Mouse (Mus musculus) midbrain, embryonic 13.5 days (tissue): ENCODE measurements at regions not wholly inside any gene's neighbourhood (a gene's known extent, or its start where the extent isn't known, plus 50 kb on each side); places are given as distances from the start of the nearest gene placed in this dataset.

Experiments used
- ATAC-seq: fragments of 200-750 bp; cut with Nextera tagmentation; 2 replicates; pipeline ENCODE4 v1.8.0; 2017; ENCODE audit warnings: mild to moderate bottlenecking, moderate TSS enrichment, moderate library complexity
- H3K27ac ChIP-seq: fragments of 300-500 bp; sonication (generic); 2 replicates; pipeline ENCODE4 v1.5.1; 2015; ENCODE audit warnings: inconsistent platforms, mild to moderate bottlenecking, moderate library complexity
- H3K27me3 ChIP-seq: fragments of 300-500 bp; sonication (generic); 2 replicates; pipeline ENCODE4 v1.6.1; 2015; ENCODE audit warnings: mild to moderate bottlenecking, inconsistent platforms
- H3K36me3 ChIP-seq: fragments of 300-500 bp; sonication (generic); 2 replicates; pipeline ENCODE4 v1.6.1; 2015; ENCODE audit warnings: mild to moderate bottlenecking, inconsistent platforms
- H3K4me1 ChIP-seq: fragments of 300-500 bp; sonication (generic); replicated peaks from 2 replicates; pipeline ENCODE4 v1.6.1; 2015; ENCODE audit warnings: inconsistent platforms
- H3K4me2 ChIP-seq: fragments of 300-500 bp; sonication (generic); replicated peaks from 2 replicates; pipeline ENCODE4 v1.6.1; 2015; ENCODE audit warnings: moderate library complexity, mild to moderate bottlenecking, inconsistent platforms
- H3K4me3 ChIP-seq: fragments of 300-500 bp; sonication (generic); replicated peaks from 2 replicates; pipeline ENCODE4 v1.5.1; 2015; ENCODE audit warnings: mild to moderate bottlenecking, inconsistent platforms
- H3K9ac ChIP-seq: fragments of 300-500 bp; sonication (generic); replicated peaks from 2 replicates; pipeline ENCODE4 v1.6.1; 2015; ENCODE audit warnings: mild to moderate bottlenecking, inconsistent platforms
- H3K9me3 ChIP-seq: fragments of 300-500 bp; sonication (generic); 2 replicates; pipeline ENCODE4 v1.6.1; 2016; ENCODE audit warnings: mild to moderate bottlenecking, inconsistent platforms
- WGBS: fragments of 180-500 bp; shearing (Covaris S2); methylation state at CpG from one replicate; pipeline ENCODE4 v1.1.7; 2015; 5-methylcytosine and 5-hydroxymethylcytosine counted together

- 0 out of 2 replicates have a peak, but pooled peaks cover 5% of the 10 kb centered on the region for H3K4me1 ChIP-seq
- no peaks in the 10 kb centered on the region for H3K36me3 ChIP-seq
- WGBS, result 72% methylated on average over 1 of the region's 1 CpGs
- H3K27ac ChIP-seq, result no peak overlapping the region
- H3K9ac ChIP-seq, result no peak overlapping the region
- no peaks in the 10 kb centered on the region for H3K9me3 ChIP-seq
- no peak for ATAC-seq
- H3K4me2 ChIP-seq, result no peak overlapping the region
- no peak overlapping the region for H3K4me3 ChIP-seq
- H3K27me3 ChIP-seq, result no peaks in the 10 kb centered on the region
Measured at GRCm38 (mm10) chr10:55767571-55767970, 339.1 kb upstream of the Msl3l2 start.

- Histone ChIP-seq H3K9me3 (no peaks in the 10 kb centered on the region), H3K27ac (no peak overlapping the region), H3K4me2 (no peak overlapping the region), H3K4me3 (no peak overlapping the region), H3K27me3 (no peaks in the 10 kb centered on the region), H3K9ac (no peak overlapping the region), H3K4me1 (0 out of 2 replicates have a peak, but pooled peaks cover 5% of the 10 kb centered on the region), H3K36me3 (no peaks in the 10 kb centered on the region)
- ATAC-seq, result peak; percentile 45
- WGBS, result 47% methylated on average over 6 of the region's 6 CpGs
Measured at GRCm38 (mm10) chr10:55769642-55770041, 337.1 kb upstream of the Msl3l2 start.

GRCm38 (mm10) chr10:55782674-55783469, 323.8 kb upstream of the Msl3l2 start:
- no peaks in the 10 kb centered on the region for H3K36me3 ChIP-seq
- no peaks in the 10 kb centered on the region for H3K27me3 ChIP-seq
- no peak overlapping the region for H3K4me2 ChIP-seq
- H3K9ac ChIP-seq, result no peak overlapping the region
- H3K4me3 ChIP-seq, result no peak overlapping the region
- H3K27ac ChIP-seq, result no peak overlapping the region
- WGBS, result 79% methylated on average over 2 of the region's 2 CpGs
- no peak for ATAC-seq
- no peaks in the 10 kb centered on the region for H3K4me1 ChIP-seq
- no peaks in the 10 kb centered on the region for H3K9me3 ChIP-seq

GRCm38 (mm10) chr10:55813966-55814365, 292.8 kb upstream of the Msl3l2 start:
- WGBS, result 86% methylated on average over 2 of the region's 2 CpGs
- H3K4me2 ChIP-seq, result no peak overlapping the region

GRCm38 (mm10) chr10:55851361-55851760, 255.4 kb upstream of the Msl3l2 start:
- 89% methylated on average over 2 of the region's 2 CpGs for WGBS

More at GRCm38 (mm10) chr10:55813966-55814365, 292.8 kb upstream of the Msl3l2 start:
- Histone ChIP-seq H3K36me3 (no peaks in the 10 kb centered on the region), H3K4me1 (no peaks in the 10 kb centered on the region), H3K9ac (no peak overlapping the region), H3K27me3 (no peaks in the 10 kb centered on the region), H3K4me3 (no peak overlapping the region), H3K9me3 (no peaks in the 10 kb centered on the region), H3K27ac (no peak overlapping the region)
- no peak for ATAC-seq

GRCm38 (mm10) chr10:55892606-55893005, 214.1 kb upstream of the Msl3l2 start:
- Histone ChIP-seq H3K4me2 (no peak overlapping the region), H3K27me3 (no peaks in the 10 kb centered on the region), H3K4me1 (no peaks in the 10 kb centered on the region), H3K36me3 (no peaks in the 10 kb centered on the region), H3K9me3 (no peaks in the 10 kb centered on the region), H3K4me3 (no peak overlapping the region), H3K27ac (no peak overlapping the region), H3K9ac (no peak overlapping the region)
- 80% methylated on average over 3 of the region's 3 CpGs for WGBS
- no peak for ATAC-seq

More at GRCm38 (mm10) chr10:55851361-55851760, 255.4 kb upstream of the Msl3l2 start:
- no peaks in the 10 kb centered on the region for H3K27me3 ChIP-seq
- H3K4me3 ChIP-seq, result no peak overlapping the region
- no peaks in the 10 kb centered on the region for H3K36me3 ChIP-seq
- H3K9ac ChIP-seq, result no peak overlapping the region
- H3K9me3 ChIP-seq, result no peaks in the 10 kb centered on the region
- H3K4me1 ChIP-seq, result no peaks in the 10 kb centered on the region
- H3K4me2 ChIP-seq, result no peak overlapping the region
- ATAC-seq, result no peak
- H3K27ac ChIP-seq, result no peak overlapping the region

- ATAC-seq, result no peak
- Histone ChIP-seq H3K9me3 (no peaks in the 10 kb centered on the region), H3K27ac (no peak overlapping the region), H3K9ac (no peak overlapping the region), H3K4me2 (no peak overlapping the region), H3K36me3 (no peaks in the 10 kb centered on the region), H3K4me1 (no peaks in the 10 kb centered on the region), H3K4me3 (no peak overlapping the region), H3K27me3 (no peaks in the 10 kb centered on the region)
- WGBS, result 27% methylated on average over 4 of the region's 4 CpGs
Measured at GRCm38 (mm10) chr10:55929100-55929499, 177.6 kb upstream of the Msl3l2 start.

GRCm38 (mm10) chr10:55933993-55934392, 172.7 kb upstream of the Msl3l2 start:
- ATAC-seq, result no peak
- 48% methylated on average over 2 of the region's 2 CpGs for WGBS
- no peak overlapping the region for H3K27ac ChIP-seq
- H3K9ac ChIP-seq, result no peak overlapping the region
- H3K4me1 ChIP-seq, result no peaks in the 10 kb centered on the region
- no peaks in the 10 kb centered on the region for H3K9me3 ChIP-seq
- no peak overlapping the region for H3K4me3 ChIP-seq
- H3K4me2 ChIP-seq, result no peak overlapping the region
- H3K36me3 ChIP-seq, result no peaks in the 10 kb centered on the region
- no peaks in the 10 kb centered on the region for H3K27me3 ChIP-seq

- H3K4me1 ChIP-seq, result no peaks in the 10 kb centered on the region
- H3K4me3 ChIP-seq, result no peak overlapping the region
- no peaks in the 10 kb centered on the region for H3K27me3 ChIP-seq
- ATAC-seq, result peak; percentile 55; the same call in 1 of the 2 replicates
- H3K36me3 ChIP-seq, result no peaks in the 10 kb centered on the region
- WGBS, result 77% methylated on average over 2 of the region's 2 CpGs
- no peaks in the 10 kb centered on the region for H3K9me3 ChIP-seq
- no peak overlapping the region for H3K9ac ChIP-seq
- no peak overlapping the region for H3K27ac ChIP-seq
- no peak overlapping the region for H3K4me2 ChIP-seq
Measured at GRCm38 (mm10) chr10:55935447-55935846, 171.3 kb upstream of the Msl3l2 start.

- Histone ChIP-seq H3K27ac (no peak overlapping the region), H3K4me3 (no peak overlapping the region), H3K36me3 (no peaks in the 10 kb centered on the region), H3K4me2 (no peak overlapping the region), H3K27me3 (no peaks in the 10 kb centered on the region), H3K9ac (no peak overlapping the region), H3K9me3 (no peaks in the 10 kb centered on the region), H3K4me1 (no peaks in the 10 kb centered on the region)
- ATAC-seq, result no peak
- WGBS, result 79% methylated on average over 4 of the region's 4 CpGs
Measured at GRCm38 (mm10) chr10:55962627-55963203, 144.0 kb upstream of the Msl3l2 start.
